Mouse (Mus musculus) left cerebral cortex, adult 6 months (tissue): ENCODE measurements around the gene Gm11985. TPM values are rescaled to one million over a fixed set of nuclear protein-coding genes. Genes with fewer than 3 reads are reported as not detected.

Experiments used
- long read RNA-seq, 2 experiments: library from polyadenylated mRNA; unstranded; transcript quantifications; one replicate each; pipeline ENCODE4 v2.0.0; 2019 to 2020
- polyA plus RNA-seq: library from polyadenylated mRNA; unstranded; fragments of <200 nt; fragmentation: Nextera tagmentation; gene quantifications from 2 replicates; pipeline ENCODE4 v1.2.3, GENCODE M21; 2021

Gene Gm11985
- polyA plus RNA-seq, result not detected in 2 replicates
- long read RNA-seq, experiment 1, result 0 reads
- long read RNA-seq, experiment 2, result 0 reads

DNA sequence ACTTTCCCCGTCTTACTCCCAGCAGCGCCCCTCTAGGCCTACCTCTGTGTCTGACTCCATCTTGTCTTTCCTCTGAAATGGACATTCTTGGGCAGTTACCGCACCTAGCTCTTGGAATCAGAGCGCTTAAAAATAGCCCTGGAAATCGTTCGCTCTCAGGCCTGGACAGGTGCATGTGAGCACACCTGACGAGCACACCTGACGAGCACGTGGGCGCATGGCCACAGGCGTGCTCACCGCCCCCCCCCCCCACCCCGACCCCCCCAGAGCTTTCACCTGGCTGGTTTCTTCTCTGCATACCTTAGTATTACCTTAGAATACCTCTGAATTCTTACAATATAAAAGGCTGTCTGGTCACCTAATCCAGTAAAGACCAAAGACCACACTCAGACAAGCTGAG, at the start of gene Gm11985:
Gene Gm11985 (minus strand): TSS at position 101 of the 400 bp plus-strand sequence.

GRCm38 (mm10) chr11:7213501-7214341, 25.4 kb upstream of the Gm11985 start, which contains the start of gene Igfbp3:
Igfbp3 (minus strand) TSS chr11:7213923.

GRCm38 (mm10) chr11:7197491-7197941, 9.1 kb upstream of the Gm11985 start, which contains the start of gene Igfbp1:
Igfbp1 (plus strand) TSS chr11:7197782.

Other genes starting within 250 kb of the Gm11985 start
- gene Adcy1, start 125.1 kb downstream of the Gm11985 start, polyA plus RNA-seq, result 17.3 and 22.4 TPM in 2 replicates
- not detected in 2 replicates for gene Igfbp1, start 9.2 kb upstream of the Gm11985 start, polyA plus RNA-seq
- 7.3 and 7.8 TPM in 2 replicates for gene Igfbp3, start 25.4 kb upstream of the Gm11985 start, polyA plus RNA-seq